Mouse (Mus musculus): ENCODE results near the gene Zyg11b. TPM values are rescaled to one million over a fixed set of nuclear protein-coding genes. Genes with fewer than 3 reads are reported as not detected.

Zyg11b gene
- polyA plus RNA-seq, 1 experiment = 2.5 TPM

DNA sequence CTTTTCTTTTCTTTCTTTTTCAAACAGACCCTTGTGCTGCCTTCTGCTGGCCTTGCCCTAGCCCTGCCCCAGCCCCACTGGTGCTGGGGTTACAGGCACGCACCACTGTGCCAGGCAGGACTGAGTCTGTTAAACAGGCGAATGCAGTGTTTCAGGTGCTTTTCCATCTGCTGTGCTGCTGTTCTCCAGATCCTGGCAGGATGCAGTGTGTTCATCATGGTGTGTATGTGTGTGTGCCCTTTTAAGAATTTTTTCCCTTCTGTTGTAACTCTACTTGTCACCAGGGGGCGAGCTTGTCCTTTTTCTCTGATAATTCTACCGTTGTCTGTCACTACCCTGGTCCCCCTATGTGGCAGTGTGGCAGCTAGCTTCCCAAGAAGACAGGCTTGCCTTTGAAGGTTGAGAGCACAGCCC, 38.4 kb upstream of the Zyg11b start:
- H3K27ac ChIP-seq (ENCODE audit: control insufficient read depth, insufficient read depth, low read depth, low read length) = no peak overlapping the region
- no peak for TF ChIP-seq POLR2A (IDR thresholded peaks at IDR 0.05; ENCODE audit: control insufficient read depth, low read depth, low read length)
- peak; percentile 26; the same call in 1 of the 2 replicates for TF ChIP-seq CTCF (IDR thresholded peaks at IDR 0.05; ENCODE audit: control insufficient read depth, insufficient read depth, insufficient replicate concordance, low read depth, low read length)
- no peaks in the 10 kb centered on the region for H3K36me3 ChIP-seq (ENCODE audit: control insufficient read depth, insufficient read depth, low read length)
- no peaks in the 10 kb centered on the region; the same call in 1 of the 2 replicates for H3K4me1 ChIP-seq (ENCODE audit: control insufficient read depth, insufficient read depth, low read length)
- H3K27me3 ChIP-seq (ENCODE audit: control insufficient read depth, insufficient read depth, low read length) = no peaks in the 10 kb centered on the region
- H3K4me3 ChIP-seq (ENCODE audit: control insufficient read depth, low read depth, low read length) = no peak overlapping the region

GRCm38 (mm10) chr4:108338811-108339210, 37.9 kb upstream of the Zyg11b start:
- Histone ChIP-seq H3K36me3 (ENCODE audit: control insufficient read depth, insufficient read depth, low read length) (no peaks in the 10 kb centered on the region), H3K27ac (ENCODE audit: control insufficient read depth, insufficient read depth, low read depth, low read length) (peak overlapping the region; percentile 13; the same call in 1 of the 2 replicates)

DNA sequence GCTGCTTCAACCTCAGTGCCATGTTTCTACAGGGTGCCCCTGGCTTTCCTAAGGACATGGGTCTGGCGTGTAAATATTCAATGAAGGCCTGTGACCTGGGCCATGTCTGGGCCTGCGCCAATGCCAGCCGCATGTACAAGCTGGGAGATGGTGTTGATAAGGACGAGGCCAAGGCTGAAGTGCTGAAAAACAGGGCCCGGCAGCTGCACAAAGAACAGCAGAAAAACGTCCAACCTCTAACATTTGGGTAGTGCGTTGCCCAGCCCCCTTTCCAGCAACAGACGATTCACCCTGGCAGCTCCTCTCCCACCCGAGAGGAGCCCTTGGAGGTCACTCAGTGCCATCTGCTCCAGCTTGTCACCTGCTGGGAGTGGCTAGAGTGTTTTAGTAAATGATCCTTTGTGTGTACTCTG, 37.4 kb upstream of the Zyg11b start:
- H3K4me1 ChIP-seq (ENCODE audit: control insufficient read depth, insufficient read depth, low read length) = no peaks in the 10 kb centered on the region; the same call in 1 of the 2 replicates
- no peak overlapping the region for H3K4me3 ChIP-seq (ENCODE audit: control insufficient read depth, low read depth, low read length)
- H3K27me3 ChIP-seq (ENCODE audit: control insufficient read depth, insufficient read depth, low read length) = no peaks in the 10 kb centered on the region
- H3K36me3 ChIP-seq (ENCODE audit: control insufficient read depth, insufficient read depth, low read length) = no peaks in the 10 kb centered on the region
- H3K27ac ChIP-seq (ENCODE audit: control insufficient read depth, insufficient read depth, low read depth, low read length) = peak overlapping the region; percentile 58
- no peak for TF ChIP-seq CTCF (IDR thresholded peaks at IDR 0.05; ENCODE audit: control insufficient read depth, insufficient read depth, insufficient replicate concordance, low read depth, low read length)
- no peak for TF ChIP-seq POLR2A (IDR thresholded peaks at IDR 0.05; ENCODE audit: control insufficient read depth, low read depth, low read length)

More at GRCm38 (mm10) chr4:108338811-108339210, 37.9 kb upstream of the Zyg11b start:
- no peaks in the 10 kb centered on the region for H3K27me3 ChIP-seq (ENCODE audit: control insufficient read depth, insufficient read depth, low read length)
- TF ChIP-seq POLR2A (IDR thresholded peaks at IDR 0.05; ENCODE audit: control insufficient read depth, low read depth, low read length) (no peak), CTCF (IDR thresholded peaks at IDR 0.05; ENCODE audit: control insufficient read depth, insufficient read depth, insufficient replicate concordance, low read depth, low read length) (no peak)
- H3K4me1 ChIP-seq (ENCODE audit: control insufficient read depth, insufficient read depth, low read length) = no peaks in the 10 kb centered on the region; the same call in 1 of the 2 replicates
- H3K4me3 ChIP-seq (ENCODE audit: control insufficient read depth, low read depth, low read length) = no peak overlapping the region

DNA sequence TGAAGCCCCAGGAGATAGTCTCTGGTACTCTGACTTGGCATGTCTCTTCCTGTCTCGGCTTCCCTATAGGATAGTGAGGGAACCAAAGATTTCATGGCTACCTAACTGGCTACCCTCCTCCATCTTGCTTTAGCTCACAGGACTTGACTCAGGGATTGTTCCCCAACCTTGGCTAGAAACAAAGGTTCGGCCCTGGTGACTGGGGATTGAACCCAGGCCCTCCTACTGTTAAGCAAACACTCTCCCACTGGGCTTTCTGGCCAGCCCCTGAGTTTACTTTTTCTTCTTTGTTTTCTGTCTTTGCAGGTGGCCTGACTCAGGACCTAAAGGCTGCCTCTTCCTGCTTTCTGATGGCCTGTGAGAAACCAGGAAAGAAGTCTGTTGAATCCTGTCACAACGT, 36.9 kb upstream of the Zyg11b start:
- TF ChIP-seq POLR2A (IDR thresholded peaks at IDR 0.05; ENCODE audit: control insufficient read depth, low read depth, low read length) (no peak), CTCF (IDR thresholded peaks at IDR 0.05; ENCODE audit: control insufficient read depth, insufficient read depth, insufficient replicate concordance, low read depth, low read length) (no peak)

GRCm38 (mm10) chr4:108336765-108337164, 35.9 kb upstream of the Zyg11b start:
- Histone ChIP-seq H3K27me3 (ENCODE audit: control insufficient read depth, insufficient read depth, low read length) (no peaks in the 10 kb centered on the region), H3K36me3 (ENCODE audit: control insufficient read depth, insufficient read depth, low read length) (no peaks in the 10 kb centered on the region), H3K27ac (ENCODE audit: control insufficient read depth, insufficient read depth, low read depth, low read length) (no peak overlapping the region), H3K4me1 (ENCODE audit: control insufficient read depth, insufficient read depth, low read length) (no peaks in the 10 kb centered on the region; the same call in 1 of the 2 replicates), H3K4me3 (ENCODE audit: control insufficient read depth, low read depth, low read length) (no peak overlapping the region)
- no peak for TF ChIP-seq POLR2A (IDR thresholded peaks at IDR 0.05; ENCODE audit: control insufficient read depth, low read depth, low read length)

More for the DNA sequence above, 36.9 kb upstream of the Zyg11b start:
- Histone ChIP-seq H3K36me3 (ENCODE audit: control insufficient read depth, insufficient read depth, low read length) (no peaks in the 10 kb centered on the region), H3K4me1 (ENCODE audit: control insufficient read depth, insufficient read depth, low read length) (no peaks in the 10 kb centered on the region; the same call in 1 of the 2 replicates), H3K4me3 (ENCODE audit: control insufficient read depth, low read depth, low read length) (no peak overlapping the region), H3K27me3 (ENCODE audit: control insufficient read depth, insufficient read depth, low read length) (no peaks in the 10 kb centered on the region), H3K27ac (ENCODE audit: control insufficient read depth, insufficient read depth, low read depth, low read length) (peak overlapping the region; percentile 58; the same call in 1 of the 2 replicates)

DNA sequence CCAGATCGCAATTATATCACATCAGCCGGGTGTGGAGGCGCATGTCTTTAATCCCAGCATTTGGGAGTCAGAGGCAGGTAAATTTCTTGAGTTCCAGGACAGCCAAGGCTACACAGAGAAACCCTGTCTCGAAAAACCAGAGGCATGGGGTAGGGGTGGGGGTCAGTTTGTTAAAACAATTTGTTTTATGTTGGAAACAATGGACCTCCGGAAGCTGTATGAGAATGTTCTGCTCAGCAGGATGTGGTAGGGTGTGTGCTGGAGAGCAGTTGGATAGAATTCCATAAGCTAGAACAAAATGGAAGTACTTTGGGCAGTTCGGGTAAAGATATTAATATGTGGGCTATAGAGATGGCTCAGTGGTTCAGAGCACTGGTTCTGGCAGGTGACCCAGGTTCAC, 34.5 kb upstream of the Zyg11b start:
- H3K27me3 ChIP-seq (ENCODE audit: control insufficient read depth, insufficient read depth, low read length) = no peaks in the 10 kb centered on the region
- no peaks in the 10 kb centered on the region for H3K36me3 ChIP-seq (ENCODE audit: control insufficient read depth, insufficient read depth, low read length)
- TF ChIP-seq CTCF (IDR thresholded peaks at IDR 0.05; ENCODE audit: control insufficient read depth, insufficient read depth, insufficient replicate concordance, low read depth, low read length) (no peak), POLR2A (IDR thresholded peaks at IDR 0.05; ENCODE audit: control insufficient read depth, low read depth, low read length) (no peak)
- H3K4me3 ChIP-seq (ENCODE audit: control insufficient read depth, low read depth, low read length) = no peak overlapping the region
- H3K4me1 ChIP-seq (ENCODE audit: control insufficient read depth, insufficient read depth, low read length) = no peaks in the 10 kb centered on the region
- H3K27ac ChIP-seq (ENCODE audit: control insufficient read depth, insufficient read depth, low read depth, low read length) = no peak overlapping the region

DNA sequence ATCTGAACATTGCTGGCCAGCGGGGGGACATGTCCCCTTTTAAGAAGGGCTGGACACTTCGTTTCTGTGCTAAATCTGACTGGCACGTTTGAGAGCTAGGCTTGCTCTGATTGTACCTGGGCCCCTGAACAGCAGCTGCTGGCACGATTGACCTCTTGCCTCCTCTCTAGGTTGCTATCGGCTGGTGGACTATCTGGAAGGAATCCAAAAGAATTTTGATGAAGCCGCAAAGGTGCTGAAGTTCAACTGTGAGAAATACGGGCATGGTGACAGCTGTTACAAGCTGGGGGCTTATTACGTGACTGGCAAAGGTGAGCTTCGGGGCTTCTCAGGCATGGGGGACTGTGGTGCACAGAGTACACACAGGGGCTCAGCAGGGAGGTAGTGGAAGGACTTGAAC, 31.1 kb upstream of the Zyg11b start:
- no peak overlapping the region for H3K4me3 ChIP-seq (ENCODE audit: control insufficient read depth, low read depth, low read length)
- H3K4me1 ChIP-seq (ENCODE audit: control insufficient read depth, insufficient read depth, low read length) = peaks cover 2% of the 10 kb centered on the region; the same call in 1 of the 2 replicates
- H3K36me3 ChIP-seq (ENCODE audit: control insufficient read depth, insufficient read depth, low read length) = no peaks in the 10 kb centered on the region
- no peak overlapping the region for H3K27ac ChIP-seq (ENCODE audit: control insufficient read depth, insufficient read depth, low read depth, low read length)
- no peaks in the 10 kb centered on the region for H3K27me3 ChIP-seq (ENCODE audit: control insufficient read depth, insufficient read depth, low read length)
- TF ChIP-seq CTCF (IDR thresholded peaks at IDR 0.05; ENCODE audit: control insufficient read depth, insufficient read depth, insufficient replicate concordance, low read depth, low read length) (no peak), POLR2A (IDR thresholded peaks at IDR 0.05; ENCODE audit: control insufficient read depth, low read depth, low read length) (no peak)

GRCm38 (mm10) chr4:108329840-108330239, 28.9 kb upstream of the Zyg11b start:
- no peak overlapping the region for H3K4me3 ChIP-seq (ENCODE audit: control insufficient read depth, low read depth, low read length)
- H3K4me1 ChIP-seq (ENCODE audit: control insufficient read depth, insufficient read depth, low read length) = peaks cover 2% of the 10 kb centered on the region; the same call in 1 of the 2 replicates
- no peaks in the 10 kb centered on the region for H3K36me3 ChIP-seq (ENCODE audit: control insufficient read depth, insufficient read depth, low read length)
- no peak overlapping the region for H3K27ac ChIP-seq (ENCODE audit: control insufficient read depth, insufficient read depth, low read depth, low read length)
- TF ChIP-seq CTCF (IDR thresholded peaks at IDR 0.05; ENCODE audit: control insufficient read depth, insufficient read depth, insufficient replicate concordance, low read depth, low read length) = no peak
- TF ChIP-seq POLR2A (IDR thresholded peaks at IDR 0.05; ENCODE audit: control insufficient read depth, low read depth, low read length) = no peak
- no peaks in the 10 kb centered on the region for H3K27me3 ChIP-seq (ENCODE audit: control insufficient read depth, insufficient read depth, low read length)

Measured in testis, adult 2 months (tissue).